Mouse (Mus musculus): Measurements from ENCODE around the gene Tcea2. TPM values are rescaled to one million over a fixed set of nuclear protein-coding genes. Genes with fewer than 3 reads are reported as not detected.

Tcea2 gene
- polyA plus RNA-seq, 1 experiment: 4.3 TPM

- no peak overlapping the region for H3K27ac ChIP-seq (ENCODE audit: insufficient read depth, low read depth, low read length)
- H3K4me3 ChIP-seq (ENCODE audit: low read depth, low read length): no peak overlapping the region
- TF ChIP-seq CTCF (IDR thresholded peaks at IDR 0.05; ENCODE audit: extremely low read depth, insufficient read length, insufficient replicate concordance, low read depth, low read length) (no peak), POLR2A (IDR thresholded peaks at IDR 0.05; ENCODE audit: low read depth, low read length) (no peak)
- no peaks in the 10 kb centered on the region for H3K36me3 ChIP-seq (ENCODE audit: control insufficient read depth, insufficient read depth, low read length)
- WGBS: 91% methylated on average over 3 of the region's 3 CpGs
- no peaks in the 10 kb centered on the region for H3K4me1 ChIP-seq (ENCODE audit: control insufficient read depth, insufficient read depth, insufficient read length, low read length)
- peaks cover 14% of the 10 kb centered on the region for H3K27me3 ChIP-seq (ENCODE audit: control insufficient read depth, insufficient read depth, low read length)
These were observed 17.4 kb upstream of the Tcea2 start for GRCm38 (mm10) chr2:181662620-181663297.

GRCm38 (mm10) chr2:181663298-181663630, 16.8 kb upstream of the Tcea2 start:
- H3K27ac ChIP-seq (ENCODE audit: insufficient read depth, low read depth, low read length): no peak overlapping the region
- no peak for TF ChIP-seq POLR2A (IDR thresholded peaks at IDR 0.05; ENCODE audit: low read depth, low read length)
- no peak for TF ChIP-seq CTCF (IDR thresholded peaks at IDR 0.05; ENCODE audit: extremely low read depth, insufficient read length, insufficient replicate concordance, low read depth, low read length)
- no peak overlapping the region for H3K4me3 ChIP-seq (ENCODE audit: low read depth, low read length)
- 36% methylated on average over 4 of the region's 4 CpGs for WGBS
- H3K27me3 ChIP-seq (ENCODE audit: control insufficient read depth, insufficient read depth, low read length): peaks cover 14% of the 10 kb centered on the region
- no peaks in the 10 kb centered on the region for H3K36me3 ChIP-seq (ENCODE audit: control insufficient read depth, insufficient read depth, low read length)
- no peaks in the 10 kb centered on the region for H3K4me1 ChIP-seq (ENCODE audit: control insufficient read depth, insufficient read depth, insufficient read length, low read length)

GRCm38 (mm10) chr2:181670285-181670912, 9.7 kb upstream of the Tcea2 start:
- peak overlapping the region; percentile 50 for H3K4me3 ChIP-seq (ENCODE audit: low read depth, low read length)
- no peak overlapping the region for H3K27ac ChIP-seq (ENCODE audit: insufficient read depth, low read depth, low read length)
- peaks cover 48% of the 10 kb centered on the region for H3K27me3 ChIP-seq (ENCODE audit: control insufficient read depth, insufficient read depth, low read length)
- WGBS: 6% methylated on average over 56 of the region's 56 CpGs
- H3K36me3 ChIP-seq (ENCODE audit: control insufficient read depth, insufficient read depth, low read length): no peaks in the 10 kb centered on the region
- H3K4me1 ChIP-seq (ENCODE audit: control insufficient read depth, insufficient read depth, insufficient read length, low read length): no peaks in the 10 kb centered on the region; the same call in 1 of the 2 replicates
- TF ChIP-seq CTCF (IDR thresholded peaks at IDR 0.05; ENCODE audit: extremely low read depth, insufficient read length, insufficient replicate concordance, low read depth, low read length) (no peak), POLR2A (IDR thresholded peaks at IDR 0.05; ENCODE audit: low read depth, low read length) (no peak)

GRCm38 (mm10) chr2:181670913-181671311, 9.2 kb upstream of the Tcea2 start:
- Histone ChIP-seq H3K27ac (ENCODE audit: insufficient read depth, low read depth, low read length) (no peak overlapping the region), H3K4me1 (ENCODE audit: control insufficient read depth, insufficient read depth, insufficient read length, low read length) (no peaks in the 10 kb centered on the region; the same call in 1 of the 2 replicates), H3K4me3 (ENCODE audit: low read depth, low read length) (peak overlapping the region; percentile 50), H3K27me3 (ENCODE audit: control insufficient read depth, insufficient read depth, low read length) (peaks cover 53% of the 10 kb centered on the region), H3K36me3 (ENCODE audit: control insufficient read depth, insufficient read depth, low read length) (no peaks in the 10 kb centered on the region)
- 2% methylated on average over 41 of the region's 41 CpGs for WGBS
- TF ChIP-seq POLR2A (IDR thresholded peaks at IDR 0.05; ENCODE audit: low read depth, low read length) (no peak), CTCF (IDR thresholded peaks at IDR 0.05; ENCODE audit: extremely low read depth, insufficient read length, insufficient replicate concordance, low read depth, low read length) (no peak)

GRCm38 (mm10) chr2:181671326-181671725, 8.8 kb upstream of the Tcea2 start, which contains the start of gene Sox18:
TSS of gene Sox18 (minus strand) at chr2:181671640.
- WGBS: 1% methylated on average over 43 of the region's 43 CpGs
- Histone ChIP-seq H3K4me1 (ENCODE audit: control insufficient read depth, insufficient read depth, insufficient read length, low read length) (no peaks in the 10 kb centered on the region; the same call in 1 of the 2 replicates), H3K27ac (ENCODE audit: insufficient read depth, low read depth, low read length) (no peak within 1 kb of the TSS; the same call in 1 of the 2 replicates), H3K36me3 (ENCODE audit: control insufficient read depth, insufficient read depth, low read length) (no peaks in the 10 kb centered on the region), H3K27me3 (ENCODE audit: control insufficient read depth, insufficient read depth, low read length) (peaks cover 56% of the 10 kb centered on the region), H3K4me3 (ENCODE audit: low read depth, low read length) (peak within 1 kb of the TSS; percentile 50)
- TF ChIP-seq CTCF (IDR thresholded peaks at IDR 0.05; ENCODE audit: extremely low read depth, insufficient read length, insufficient replicate concordance, low read depth, low read length) (no peak), POLR2A (IDR thresholded peaks at IDR 0.05; ENCODE audit: low read depth, low read length) (no peak)

- Histone ChIP-seq H3K36me3 (ENCODE audit: control insufficient read depth, insufficient read depth, low read length) (no peaks in the 10 kb centered on the region), H3K27ac (ENCODE audit: insufficient read depth, low read depth, low read length) (no peak overlapping the region; the same call in 1 of the 2 replicates), H3K27me3 (ENCODE audit: control insufficient read depth, insufficient read depth, low read length) (peaks cover 53% of the 10 kb centered on the region), H3K4me1 (ENCODE audit: control insufficient read depth, insufficient read depth, insufficient read length, low read length) (no peaks in the 10 kb centered on the region; the same call in 1 of the 2 replicates), H3K4me3 (ENCODE audit: low read depth, low read length) (no peak overlapping the region)
- TF ChIP-seq CTCF (IDR thresholded peaks at IDR 0.05; ENCODE audit: extremely low read depth, insufficient read length, insufficient replicate concordance, low read depth, low read length) (no peak), POLR2A (IDR thresholded peaks at IDR 0.05; ENCODE audit: low read depth, low read length) (no peak)
- WGBS: 41% methylated on average over 7 of the region's 7 CpGs
These were observed 8.1 kb upstream of the Tcea2 start for GRCm38 (mm10) chr2:181671984-181672383.

GRCm38 (mm10) chr2:181673501-181673900, 6.6 kb upstream of the Tcea2 start:
- Histone ChIP-seq H3K27ac (ENCODE audit: insufficient read depth, low read depth, low read length) (peak overlapping the region; percentile 43; the same call in 1 of the 2 replicates), H3K4me1 (ENCODE audit: control insufficient read depth, insufficient read depth, insufficient read length, low read length) (no peaks in the 10 kb centered on the region; the same call in 1 of the 2 replicates), H3K27me3 (ENCODE audit: control insufficient read depth, insufficient read depth, low read length) (peaks cover 50% of the 10 kb centered on the region), H3K4me3 (ENCODE audit: low read depth, low read length) (no peak overlapping the region), H3K36me3 (ENCODE audit: control insufficient read depth, insufficient read depth, low read length) (no peaks in the 10 kb centered on the region)
- 61% methylated on average over 1 of the region's 1 CpGs for WGBS
- TF ChIP-seq CTCF (IDR thresholded peaks at IDR 0.05; ENCODE audit: extremely low read depth, insufficient read length, insufficient replicate concordance, low read depth, low read length) (no peak), POLR2A (IDR thresholded peaks at IDR 0.05; ENCODE audit: low read depth, low read length) (no peak)

All from small intestine, adult 2 months (tissue).